Mouse (Mus musculus): ENCODE results near the gene Plxna2.

Plxna2 gene

DNA sequence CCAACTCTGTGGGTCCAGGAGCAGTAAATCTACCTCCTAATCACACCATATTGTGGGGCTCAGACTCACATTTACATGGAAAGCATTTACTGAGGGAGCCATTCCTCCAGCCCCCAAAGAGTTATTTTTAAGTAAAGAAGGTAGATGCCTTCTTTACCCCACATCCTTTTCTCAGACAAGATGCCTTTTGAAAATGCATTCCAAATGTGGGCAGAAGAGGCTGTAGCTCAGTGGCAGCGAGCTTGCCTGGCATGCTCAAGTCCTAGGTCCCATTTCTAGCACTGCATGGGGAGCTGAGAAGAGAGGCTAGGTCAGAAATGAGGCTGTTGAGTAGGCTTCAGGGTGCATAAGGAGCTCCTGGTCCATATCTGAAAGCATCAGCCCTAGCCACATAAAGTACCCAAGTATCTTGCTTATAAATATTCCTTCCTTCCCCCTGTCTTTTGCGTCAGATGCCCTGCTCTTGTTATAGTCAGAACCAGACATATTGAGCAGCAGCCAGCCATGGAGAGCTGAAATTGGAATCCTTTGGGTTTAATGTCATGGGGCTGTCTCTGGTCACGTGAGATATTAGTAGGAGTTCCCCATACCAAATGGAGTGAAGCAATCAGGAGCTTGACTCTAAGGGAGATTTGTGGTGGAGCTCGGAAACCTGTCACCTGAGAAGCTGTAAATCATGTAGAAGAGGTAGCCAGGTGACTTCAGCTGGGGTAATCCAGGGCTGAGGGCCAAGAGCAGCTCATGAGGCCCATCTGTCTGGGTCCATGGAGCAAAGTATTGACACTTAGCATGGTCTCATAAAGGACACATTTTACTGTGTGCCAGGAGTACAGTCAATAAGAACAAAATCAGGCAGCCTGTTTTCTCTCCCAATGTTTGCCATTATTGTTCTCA lies 96.4 kb downstream of the Plxna2 start:
- no peak for DNase-seq

DNA sequence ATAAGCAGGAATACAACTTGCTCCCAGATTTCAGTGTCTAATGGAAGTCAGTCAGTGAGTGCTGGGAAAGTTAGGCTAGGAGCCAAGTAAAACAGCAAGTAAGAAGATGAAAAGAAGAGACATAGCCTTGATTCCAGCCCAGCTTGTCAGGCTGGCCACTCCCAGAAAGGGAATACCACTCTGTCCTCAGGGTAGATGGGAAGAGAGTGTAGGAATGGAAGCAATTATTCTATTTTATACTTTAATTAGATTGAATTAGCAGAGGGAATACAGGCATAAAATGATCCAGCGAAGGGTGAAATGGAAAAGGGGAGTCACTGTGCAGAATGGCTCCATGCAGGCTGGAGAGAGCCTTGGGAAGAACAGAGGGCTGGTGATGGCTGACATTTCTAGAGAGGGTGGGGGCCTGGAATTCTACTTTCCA lies 99.4 kb downstream of the Plxna2 start:
- no peak for DNase-seq

DNA sequence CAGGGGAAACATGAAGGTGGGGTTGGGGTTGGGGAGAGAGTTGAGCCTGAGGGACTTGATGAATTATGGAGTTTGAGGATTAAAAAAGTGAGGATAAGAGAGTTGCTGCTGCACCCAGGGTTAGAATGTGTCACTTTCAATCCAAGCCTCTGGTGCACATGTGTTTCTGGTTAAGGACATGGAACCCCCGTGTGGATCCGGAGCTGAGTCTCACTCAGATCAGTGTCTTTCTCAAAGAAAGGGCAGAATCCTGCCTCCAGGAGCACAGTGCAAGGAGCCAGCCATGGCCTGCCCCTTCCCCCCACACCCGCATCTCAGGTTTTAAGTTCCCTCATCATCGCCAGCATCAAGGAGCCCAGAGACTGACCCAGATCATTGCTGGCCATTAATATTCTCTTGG lies 102.4 kb downstream of the Plxna2 start:
- no peak for DNase-seq

DNA sequence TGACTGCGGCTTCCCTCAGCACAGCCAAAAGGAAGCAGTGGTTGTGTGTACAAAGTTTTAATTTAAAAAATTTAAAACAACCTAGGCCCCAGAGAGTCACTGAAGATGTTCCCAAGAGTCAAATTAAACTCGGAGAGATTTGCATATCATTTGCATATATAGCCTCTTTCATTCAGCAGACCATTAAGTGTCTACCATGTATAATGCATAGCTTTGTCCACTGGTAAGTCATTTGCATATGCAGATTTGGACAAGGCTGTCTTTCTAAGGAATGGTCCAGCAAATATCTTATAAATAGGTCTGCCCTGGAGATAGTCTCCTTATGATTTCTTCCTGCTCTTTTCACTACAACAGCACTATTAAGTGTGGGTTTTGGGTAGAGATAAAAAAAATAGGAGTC lies 103.2 kb downstream of the Plxna2 start:
- no peak for DNase-seq

DNA sequence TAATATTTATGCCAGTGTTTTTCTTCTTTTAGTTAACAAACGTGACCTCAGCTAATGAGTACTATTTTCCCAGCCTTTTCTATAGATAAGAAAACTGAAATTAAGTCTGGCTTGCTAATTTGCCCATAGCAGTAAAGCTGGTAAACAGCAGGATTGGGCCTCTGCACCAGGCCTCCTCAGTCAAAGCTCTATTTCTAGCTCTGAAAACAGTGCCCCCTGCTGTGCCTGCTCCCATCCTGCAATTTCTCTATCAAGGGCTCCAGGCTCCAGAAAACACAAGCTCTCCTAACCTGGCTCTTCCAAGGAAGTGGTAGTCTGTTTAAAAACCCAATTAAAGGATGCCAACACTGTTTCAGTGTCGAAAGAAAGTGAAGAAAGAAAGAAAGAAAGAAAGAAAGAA lies 104.3 kb downstream of the Plxna2 start:
- peak; percentile 7 to 9 for DNase-seq

DNA sequence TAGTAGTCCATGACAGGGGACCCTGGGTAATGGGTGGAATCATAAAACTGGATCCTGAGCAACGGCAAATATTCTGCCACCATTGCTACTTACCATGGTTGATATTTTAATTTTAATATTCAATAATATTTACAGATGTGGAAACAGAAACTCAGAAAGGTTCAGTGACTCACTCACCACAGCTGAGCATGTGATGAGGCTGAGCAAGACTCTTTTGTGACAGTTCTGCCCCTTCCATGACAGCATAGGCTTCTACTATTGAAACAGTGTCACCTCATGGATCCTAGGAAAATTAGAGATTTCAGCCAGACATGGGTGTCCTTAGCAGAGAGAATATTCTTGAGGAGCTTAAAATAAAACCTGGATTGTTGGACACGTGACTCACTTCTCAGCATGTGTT lies 116.8 kb downstream of the Plxna2 start:
- no peak for DNase-seq

DNA sequence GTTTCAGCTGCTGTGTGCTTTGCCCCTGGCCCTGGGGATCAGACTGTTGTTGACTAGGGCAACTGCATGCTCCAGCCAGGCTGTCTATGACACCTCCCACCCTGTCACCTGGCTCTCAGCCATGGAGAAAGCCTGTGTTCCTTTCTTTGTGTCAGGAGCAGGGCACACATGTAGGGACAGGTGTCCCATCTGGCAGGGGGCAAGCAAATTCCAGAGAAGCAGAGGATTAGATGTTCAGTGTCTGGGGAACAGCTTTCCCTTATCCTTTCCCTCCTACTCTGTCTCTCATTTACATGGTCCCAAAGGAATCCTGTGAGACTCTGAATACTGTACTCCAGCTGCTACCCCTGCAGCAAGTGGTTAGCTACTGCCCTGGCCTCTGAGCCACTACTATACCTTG lies 121.9 kb downstream of the Plxna2 start:
- DNase-seq = no peak

DNA sequence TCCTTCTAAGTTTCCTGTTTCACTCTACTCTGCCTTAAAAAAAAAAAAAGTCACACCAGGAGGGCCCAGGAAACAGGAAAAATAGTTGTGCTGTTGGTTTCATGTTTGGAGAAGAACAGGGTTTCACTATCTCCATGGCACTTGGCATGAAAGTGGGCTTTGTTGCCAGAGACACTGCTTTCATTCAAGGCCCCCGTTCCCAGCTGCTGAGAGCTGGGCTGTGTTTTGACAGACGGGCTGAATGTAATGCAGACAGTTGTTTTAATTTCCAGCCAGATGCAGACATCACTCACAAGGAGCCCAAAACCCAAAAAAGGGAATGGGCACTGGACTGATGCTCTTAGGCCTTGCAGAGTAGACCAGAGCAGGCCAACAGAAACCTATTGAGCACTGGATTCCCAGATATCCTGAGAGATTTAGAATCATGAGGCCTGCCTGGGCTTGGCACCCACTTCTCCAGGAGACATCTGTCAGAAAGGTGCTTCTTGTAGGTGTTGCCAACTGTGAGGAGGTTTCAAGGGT lies 124.9 kb downstream of the Plxna2 start:
- DNase-seq = no peak

DNA sequence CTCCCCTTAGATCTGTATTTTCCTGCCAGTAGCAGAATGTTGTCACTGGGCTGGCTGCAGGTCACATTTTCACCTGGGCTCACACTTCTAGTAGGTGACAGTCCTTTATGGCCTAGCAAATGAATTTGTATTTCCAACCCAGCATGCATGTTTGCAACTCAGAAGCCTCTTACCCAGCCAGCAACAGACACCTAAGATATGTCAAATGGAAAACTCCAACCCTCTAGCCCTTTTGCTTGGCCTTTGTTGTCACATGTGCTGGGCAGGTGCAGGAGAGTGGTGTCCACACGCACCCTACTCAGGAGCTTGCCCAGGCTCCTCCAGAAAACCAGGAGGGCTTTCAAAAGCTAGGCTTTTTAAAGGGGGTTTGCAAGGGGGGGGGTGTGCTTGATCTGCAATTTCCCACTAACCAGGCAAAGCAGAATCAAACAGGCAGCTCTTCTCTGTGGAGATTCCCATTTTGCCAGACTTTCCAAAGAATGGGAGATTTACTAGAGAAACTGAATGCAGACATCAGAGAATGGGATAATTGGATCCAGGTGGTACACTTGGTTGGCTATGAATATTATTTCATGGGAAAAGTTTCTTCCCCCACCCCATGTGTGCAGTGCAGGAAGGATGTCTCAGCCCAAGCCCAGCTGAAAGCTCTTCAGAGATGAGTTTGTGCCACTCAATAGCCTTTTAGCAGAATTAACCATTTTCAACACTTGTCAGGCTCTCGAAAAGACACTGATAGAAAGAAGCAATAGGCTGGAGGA lies 127.3 kb downstream of the Plxna2 start:
- DNase-seq = no peak

DNA sequence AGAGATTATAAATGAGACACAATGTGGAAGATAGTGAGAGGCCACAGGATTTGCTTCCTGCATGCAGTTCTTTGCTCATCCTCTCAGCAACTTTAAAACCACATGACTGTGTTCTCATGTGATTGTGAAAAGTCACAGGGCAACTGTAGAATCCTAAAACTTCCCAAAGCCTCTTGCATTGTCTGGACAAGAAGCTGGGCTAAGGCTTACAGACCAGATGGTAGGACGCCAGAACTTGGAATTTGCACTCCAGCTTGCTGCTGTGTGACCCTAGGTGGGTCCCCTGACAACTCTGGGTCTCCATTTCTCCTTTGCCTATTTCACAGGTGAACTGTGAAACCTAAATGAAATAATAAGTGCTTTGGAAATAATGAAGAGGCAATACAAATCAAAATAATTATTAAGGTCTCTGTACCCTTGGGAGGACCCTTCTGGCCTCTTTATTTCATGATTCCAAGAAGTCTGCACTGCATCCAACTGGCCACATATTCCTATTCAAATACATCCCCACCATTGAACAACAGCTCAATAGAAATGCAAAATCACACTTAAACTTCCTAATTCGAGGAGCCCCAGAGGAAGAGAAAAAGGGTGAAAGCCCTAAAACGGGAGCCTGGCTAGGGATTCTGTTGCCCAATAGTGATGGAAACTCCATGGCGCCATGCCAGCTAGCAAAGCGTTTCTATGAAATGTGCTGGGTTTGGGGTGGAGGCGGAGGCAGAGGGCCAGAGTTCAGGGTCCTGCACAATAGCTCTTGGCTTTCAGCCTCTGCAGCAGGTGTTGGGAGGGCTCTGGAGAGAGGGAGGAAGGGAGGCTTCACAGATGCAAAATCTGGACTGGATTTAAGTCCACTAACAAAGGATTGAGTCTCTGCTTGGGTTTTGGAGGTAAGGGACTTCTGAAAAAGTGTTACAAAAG lies 128.6 kb downstream of the Plxna2 start:
- peak in 1 of 2 experiments; percentile 5 for DNase-seq

DNA sequence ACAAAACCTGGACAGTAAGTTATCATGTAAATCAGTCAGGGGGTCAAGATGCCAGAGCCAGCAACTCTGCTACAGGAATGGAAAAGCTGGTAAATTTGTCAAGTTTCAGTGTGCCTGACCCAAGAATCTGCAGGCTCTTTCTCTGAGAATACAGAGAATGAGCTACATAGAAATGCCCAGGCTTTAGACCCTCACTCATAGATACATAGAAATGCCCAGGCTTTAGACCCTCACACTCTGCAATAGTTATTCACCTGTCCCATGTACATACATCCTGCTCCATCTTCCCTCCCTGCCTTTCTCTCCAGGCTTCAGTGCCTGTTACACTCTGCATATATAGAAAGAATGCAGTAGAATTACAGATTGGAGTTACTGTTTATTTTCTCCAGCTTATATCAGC lies 129.2 kb downstream of the Plxna2 start:
- DNase-seq = no peak

DNA sequence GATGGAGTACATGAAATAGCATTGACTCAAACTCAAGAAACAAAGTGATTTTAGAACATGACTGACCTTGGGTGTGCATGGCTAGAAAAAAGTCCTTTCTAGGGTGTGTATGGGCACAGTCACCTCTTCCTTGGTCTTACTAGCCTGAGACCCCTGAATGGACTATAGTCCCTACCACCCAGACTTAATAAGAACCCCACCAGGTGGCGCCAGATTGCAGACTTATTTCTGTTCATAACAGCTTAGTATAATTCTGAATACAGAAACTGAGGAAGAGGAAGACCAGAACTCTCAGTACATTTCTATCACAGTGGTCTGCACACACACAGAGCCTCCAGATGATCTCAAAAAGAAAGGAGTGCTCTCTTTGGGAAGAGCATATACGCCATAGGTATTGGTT lies 135.2 kb downstream of the Plxna2 start:
- peak in 1 of 2 experiments; percentile 30 for DNase-seq

DNA sequence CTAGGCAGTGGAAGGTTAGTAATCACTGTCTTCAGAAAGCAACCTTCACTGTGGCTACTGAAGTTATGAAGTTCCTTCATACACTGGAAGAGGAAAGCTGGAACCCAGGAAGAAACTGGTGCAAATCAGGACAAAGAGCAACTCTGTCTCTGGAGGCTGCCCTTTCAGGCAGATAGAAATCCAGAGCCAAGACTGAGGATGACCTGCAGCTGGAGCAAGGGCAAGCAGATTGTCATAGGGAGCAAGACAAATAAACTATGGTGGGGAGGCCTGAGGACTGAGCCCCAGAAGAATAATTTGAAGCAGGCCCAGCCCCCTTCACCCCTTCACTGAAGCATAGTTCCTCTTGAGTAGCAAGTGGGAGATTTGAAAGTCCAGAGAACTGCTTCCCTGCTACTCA lies 138.0 kb downstream of the Plxna2 start:
- DNase-seq = no peak

DNA sequence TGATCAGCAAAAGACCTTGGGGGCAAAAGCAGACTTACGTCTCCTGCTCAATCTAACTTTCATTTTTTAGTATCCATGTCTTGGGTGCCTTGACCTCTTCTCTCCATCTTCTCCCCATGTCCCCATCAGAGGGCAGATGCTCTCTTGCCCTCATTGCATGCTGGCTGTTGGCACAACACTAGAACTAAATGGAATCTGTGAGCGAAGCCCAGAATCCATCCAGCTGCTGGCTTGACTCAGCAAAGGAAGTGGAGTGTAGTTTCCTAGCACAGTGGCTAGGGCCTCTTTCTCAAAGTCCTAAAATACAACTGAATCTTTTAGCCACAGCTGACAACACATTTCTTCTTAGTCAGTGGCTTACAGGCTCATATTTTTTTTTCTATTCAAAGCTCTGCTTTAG lies 138.4 kb downstream of the Plxna2 start:
- no peak for DNase-seq

DNA sequence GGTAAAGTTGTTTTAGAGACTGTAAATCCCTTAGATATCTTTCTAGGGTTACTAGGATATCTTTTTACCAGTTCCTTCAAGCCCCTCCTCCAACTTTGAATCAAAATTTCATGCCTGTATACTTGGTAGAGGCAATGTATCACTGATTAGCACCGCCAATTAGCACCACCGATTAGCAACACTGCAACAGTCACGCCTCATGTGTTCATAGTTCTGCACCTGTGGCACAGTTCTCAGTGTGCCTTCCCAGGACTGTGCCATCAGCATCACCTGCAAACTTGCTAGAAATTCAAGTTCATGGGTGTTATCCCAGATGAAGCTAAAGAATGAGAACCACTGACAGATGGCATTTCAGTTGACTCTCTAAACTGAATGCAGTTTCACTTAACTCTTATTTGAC lies 138.8 kb downstream of the Plxna2 start:
- no peak for DNase-seq

DNA sequence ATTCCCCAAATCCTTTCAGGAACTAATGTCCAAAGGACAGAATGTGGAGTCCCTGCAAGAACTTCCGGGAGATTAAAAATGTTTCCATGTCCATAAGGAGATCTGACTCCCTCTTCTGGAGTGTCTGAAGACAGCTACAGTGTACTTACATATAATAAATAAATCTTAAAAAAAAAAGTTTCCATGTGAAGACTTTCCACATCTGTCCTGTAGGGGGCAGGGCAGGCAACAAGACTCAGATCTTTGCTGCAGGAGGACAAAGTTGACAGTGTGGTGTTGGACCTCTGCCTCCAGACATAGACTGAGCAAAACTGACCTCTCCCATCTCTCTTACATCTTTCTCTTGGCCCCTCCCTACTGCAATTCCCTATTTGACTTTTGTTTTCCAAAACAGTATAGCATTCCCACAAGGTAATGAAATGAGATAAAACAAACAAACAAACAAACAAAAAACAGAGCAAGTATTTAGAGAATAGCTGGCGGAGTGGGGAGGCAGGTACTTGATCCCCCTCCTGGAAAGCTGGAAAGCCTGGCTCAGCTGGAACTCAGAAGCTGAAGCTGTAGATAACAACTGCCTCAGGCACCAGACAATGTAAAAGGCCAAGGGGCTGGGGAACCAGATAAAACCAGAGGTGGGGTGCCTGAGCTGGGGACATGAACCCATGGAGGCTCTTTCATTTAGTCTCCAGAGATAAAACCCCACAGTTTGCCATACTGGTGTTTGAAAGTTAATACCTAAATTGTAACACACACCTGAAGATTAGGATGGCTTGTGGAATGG lies 143.6 kb downstream of the Plxna2 start:
- DNase-seq = no peak

DNA sequence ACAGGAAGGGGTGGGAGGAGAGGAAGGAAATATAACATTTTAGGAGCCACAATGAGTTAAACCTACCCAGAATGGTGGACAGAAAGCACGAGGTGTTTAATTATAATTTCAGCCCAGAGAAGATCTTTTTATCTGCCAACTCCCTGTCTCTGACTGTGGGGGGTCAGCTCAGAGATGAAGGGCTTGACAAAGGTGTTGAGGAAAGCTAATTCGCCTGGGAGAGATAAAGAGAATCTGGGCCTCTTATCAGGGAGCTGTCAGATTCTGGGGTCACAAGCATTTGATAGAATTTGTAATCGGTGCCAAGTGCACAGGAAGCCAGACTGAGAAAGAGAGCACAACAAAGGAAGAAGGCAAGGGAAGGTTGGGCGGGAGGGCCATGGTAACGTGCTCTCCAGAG lies 144.9 kb downstream of the Plxna2 start:
- no peak for DNase-seq

DNA sequence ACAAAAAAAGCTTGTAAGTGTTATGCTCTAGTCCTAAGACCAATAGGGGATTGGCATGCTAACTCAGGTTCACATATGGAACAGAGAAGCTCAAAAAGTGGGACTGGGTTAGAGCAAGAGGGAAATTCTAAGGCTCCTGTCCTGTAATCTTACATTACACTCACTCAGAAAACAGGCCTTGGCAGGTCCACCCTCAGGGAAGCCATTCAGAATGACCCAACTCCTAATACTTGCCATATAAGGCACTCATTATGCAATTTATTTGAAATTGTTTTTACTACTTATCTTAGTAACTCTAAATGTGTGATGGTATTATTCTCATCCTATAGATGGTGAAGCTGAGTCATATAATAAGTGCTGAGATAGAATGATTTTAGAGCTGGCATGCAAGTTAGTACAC lies 146.9 kb downstream of the Plxna2 start:
- no peak for DNase-seq

DNA sequence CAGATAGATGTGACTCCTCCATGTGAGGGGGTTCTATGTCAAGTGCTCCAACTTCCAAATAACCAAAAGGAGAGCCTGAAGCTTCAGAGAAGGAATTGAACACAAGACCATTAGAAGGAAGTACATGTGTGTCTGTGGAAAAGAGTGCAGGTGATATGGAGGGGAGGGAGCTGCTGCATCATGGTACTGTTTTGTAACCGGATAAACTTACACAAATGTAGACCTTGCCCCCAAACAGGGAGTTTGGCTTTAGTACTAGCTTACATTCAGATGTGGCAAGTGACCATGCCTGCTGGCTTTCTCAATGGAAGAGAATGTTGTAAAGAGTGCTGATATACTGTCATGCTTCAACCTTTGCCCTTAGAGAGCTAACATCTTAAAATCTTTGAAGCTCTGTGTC lies 150.8 kb downstream of the Plxna2 start:
- DNase-seq = no peak

DNA sequence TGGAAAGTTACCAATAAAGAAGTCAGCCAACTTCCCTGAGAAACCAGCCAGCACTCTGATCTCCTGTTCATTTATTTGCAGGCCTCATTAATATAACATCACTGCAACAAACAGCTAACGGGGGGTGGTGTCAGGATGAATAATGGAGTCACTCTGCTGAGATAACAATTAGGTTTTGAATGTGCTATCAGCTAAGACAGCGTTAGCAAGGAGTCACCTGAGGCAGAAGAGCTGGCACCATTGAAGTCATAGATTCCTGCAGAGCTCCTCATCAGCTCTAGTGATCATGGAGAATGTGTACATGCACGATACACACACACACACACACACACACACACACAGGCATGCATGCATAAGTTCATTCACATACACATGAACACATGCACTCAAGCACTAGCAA lies 154.0 kb downstream of the Plxna2 start:
- no peak for DNase-seq

DNA sequence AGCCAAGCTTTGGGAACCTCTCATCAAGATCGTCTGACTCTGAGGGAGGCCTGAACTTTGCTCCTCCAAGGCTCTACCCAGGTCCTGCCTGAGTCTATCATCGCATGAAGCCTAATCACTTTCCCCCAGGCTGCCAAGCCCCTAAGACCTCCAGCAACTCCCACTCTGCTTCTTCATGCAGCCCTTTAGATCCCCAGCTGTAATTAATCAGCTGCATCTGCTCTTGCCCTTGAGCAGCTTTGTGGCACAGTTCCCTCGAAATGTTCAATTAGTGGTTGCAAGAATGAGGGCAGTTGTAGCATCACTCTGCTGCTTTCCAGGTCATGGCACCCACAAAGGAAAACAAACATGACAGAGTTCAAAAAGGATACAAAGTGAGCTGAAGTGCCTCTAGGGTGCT lies 155.9 kb downstream of the Plxna2 start:
- DNase-seq = no peak

DNA sequence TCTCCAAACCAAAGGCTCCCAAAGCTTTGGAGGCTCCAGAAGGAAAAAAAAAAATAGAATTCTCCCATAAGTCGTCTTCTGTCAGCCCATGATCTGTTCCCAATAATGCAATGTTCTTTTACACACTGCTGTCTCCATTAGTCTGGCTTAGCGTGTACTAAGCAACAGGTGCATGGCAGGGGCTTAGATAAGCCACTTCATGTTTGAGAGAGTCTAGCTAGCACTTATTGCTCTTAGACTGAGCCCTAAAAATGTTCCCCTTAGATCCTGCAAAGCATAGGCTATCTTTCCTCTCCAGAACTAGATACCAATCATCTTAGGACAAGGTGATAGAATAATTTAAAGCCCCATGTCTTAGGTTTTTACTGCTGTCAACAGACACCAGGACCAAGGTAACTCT lies 156.3 kb downstream of the Plxna2 start:
- DNase-seq = no peak
